Mouse (Mus musculus) intestine, embryonic 16.5 days (tissue): ENCODE data around the gene Trim2. TPM values are rescaled to one million over a fixed set of nuclear protein-coding genes. Genes with fewer than 3 reads are reported as not detected.

Experiments
- ATAC-seq: fragments of 200-750 bp; cut with Nextera tagmentation; 2 replicates; pipeline ENCODE4 v1.8.0; 2017; ENCODE audit warnings: moderate TSS enrichment, moderate library complexity
- H3K27ac ChIP-seq: fragments of 300-500 bp; sonication (generic); 2 replicates; pipeline ENCODE4 v1.5.1; 2014; ENCODE audit warnings: mild to moderate bottlenecking, low read length
- H3K27me3 ChIP-seq: fragments of 300-500 bp; sonication (generic); replicated peaks from 2 replicates; pipeline ENCODE4 v1.6.1; 2014; ENCODE audit warnings: low read length, control low read depth, mixed read lengths; ENCODE audit not compliant: control insufficient read depth, insufficient read depth
- H3K36me3 ChIP-seq: fragments of 300-500 bp; sonication (generic); 2 replicates; pipeline ENCODE4 v1.6.1; 2014; ENCODE audit warnings: low read length, control low read depth; ENCODE audit not compliant: control insufficient read depth, insufficient read depth
- H3K4me1 ChIP-seq: fragments of 300-500 bp; sonication (generic); 2 replicates; pipeline ENCODE4 v1.6.1; 2014; ENCODE audit warnings: low read length, control low read depth, mixed read lengths; ENCODE audit not compliant: control insufficient read depth, insufficient read depth
- H3K4me2 ChIP-seq: fragments of 300-500 bp; sonication (generic); 2 replicates; pipeline ENCODE4 v1.6.1; 2014; ENCODE audit warnings: low read depth, low read length, control low read depth
- H3K4me3 ChIP-seq: fragments of 300-500 bp; sonication (generic); 2 replicates; pipeline ENCODE4 v1.5.1; 2014; ENCODE audit warnings: mild to moderate bottlenecking, low read length
- H3K9ac ChIP-seq: fragments of 300-500 bp; sonication (generic); 2 replicates; pipeline ENCODE4 v1.6.1; 2014; ENCODE audit warnings: low read depth, low read length
- H3K9me3 ChIP-seq: fragments of 300-500 bp; sonication (generic); 2 replicates; pipeline ENCODE4 v1.6.1; 2016; ENCODE audit warnings: low read length, control low read depth; ENCODE audit not compliant: control insufficient read depth
- WGBS: fragments of 180-500 bp; shearing (Covaris S2); extraction: QIAGEN DNeasy Blood & Tissue Kit; methylation state at CpG from one replicate; pipeline ENCODE4 v1.1.7; 2014; 5-methylcytosine and 5-hydroxymethylcytosine counted together
- polyA plus RNA-seq: library from polyadenylated mRNA; unstranded; fragments of >200 nt; fragmentation: Nextera tagmentation; extraction: Ambion mirVana; gene quantifications from 2 replicates; pipeline ENCODE4 v1.2.1, GENCODE M21; 2015

The Trim2 gene
- polyA plus RNA-seq, 1 experiment from 2014 or later: 57.0 TPM

- H3K4me3 ChIP-seq: no peak overlapping the region
- H3K9ac ChIP-seq: no peak overlapping the region
- WGBS: 84% methylated on average over 5 of the region's 5 CpGs
- no peak for ATAC-seq
- H3K36me3 ChIP-seq: peaks cover 3% of the 10 kb centered on the region; the same call in 1 of the 2 replicates
- no peaks in the 10 kb centered on the region for H3K4me1 ChIP-seq
- no peaks in the 10 kb centered on the region for H3K27me3 ChIP-seq
- H3K27ac ChIP-seq: no peak overlapping the region
- H3K9me3 ChIP-seq: no peaks in the 10 kb centered on the region
- no peak overlapping the region for H3K4me2 ChIP-seq
Observed at GRCm38 (mm10) chr3:84166073-84166472, 140.6 kb downstream of the Trim2 start.

DNA sequence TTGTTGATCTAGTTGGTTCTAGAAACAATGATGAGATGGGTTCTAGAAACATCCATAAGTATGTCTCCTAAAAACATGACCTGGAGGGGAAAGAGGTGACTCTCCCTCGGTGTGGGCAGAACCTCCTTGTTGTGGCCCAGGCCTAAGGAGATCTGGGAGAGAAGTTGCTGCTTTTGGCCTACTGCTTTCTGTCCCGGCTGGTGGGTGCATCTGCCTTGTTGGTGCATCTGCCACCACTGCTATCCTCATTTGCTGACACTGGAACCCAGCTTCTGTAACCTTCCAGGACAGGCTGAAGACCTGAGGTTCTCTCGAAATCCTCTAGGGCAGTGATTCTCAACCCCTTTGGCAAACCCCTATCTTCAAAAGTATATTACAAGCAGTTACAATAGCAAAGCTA is 141.3 kb downstream of the Trim2 start:
- no peak overlapping the region for H3K9ac ChIP-seq
- H3K27ac ChIP-seq: no peak overlapping the region
- H3K4me3 ChIP-seq: no peak overlapping the region
- ATAC-seq: no peak
- no peaks in the 10 kb centered on the region for H3K27me3 ChIP-seq
- H3K4me1 ChIP-seq: no peaks in the 10 kb centered on the region
- WGBS: 91% methylated on average over 3 of the region's 3 CpGs
- H3K9me3 ChIP-seq: no peaks in the 10 kb centered on the region
- peaks cover 3% of the 10 kb centered on the region; the same call in 1 of the 2 replicates for H3K36me3 ChIP-seq
- no peak overlapping the region for H3K4me2 ChIP-seq

GRCm38 (mm10) chr3:84157559-84158350 is 148.9 kb downstream of the Trim2 start:
- Histone ChIP-seq H3K9ac (no peak overlapping the region), H3K9me3 (no peaks in the 10 kb centered on the region), H3K4me1 (peaks cover 9% of the 10 kb centered on the region), H3K27me3 (no peaks in the 10 kb centered on the region), H3K4me3 (no peak overlapping the region), H3K36me3 (no peaks in the 10 kb centered on the region), H3K27ac (no peak overlapping the region), H3K4me2 (no peak overlapping the region)
- no peak for ATAC-seq
- WGBS: 85% methylated on average over 4 of the region's 4 CpGs

GRCm38 (mm10) chr3:84157011-84157410 is 149.7 kb downstream of the Trim2 start:
- no peaks in the 10 kb centered on the region for H3K36me3 ChIP-seq
- no peak overlapping the region for H3K4me2 ChIP-seq
- no peak overlapping the region for H3K9ac ChIP-seq
- H3K4me3 ChIP-seq: no peak overlapping the region
- H3K27ac ChIP-seq: no peak overlapping the region
- 52% methylated on average over 4 of the region's 4 CpGs for WGBS
- no peaks in the 10 kb centered on the region for H3K9me3 ChIP-seq
- no peaks in the 10 kb centered on the region for H3K27me3 ChIP-seq
- H3K4me1 ChIP-seq: peaks cover 9% of the 10 kb centered on the region
- ATAC-seq: no peak

GRCm38 (mm10) chr3:84156105-84156504 is 150.6 kb downstream of the Trim2 start:
- ATAC-seq: no peak
- H3K4me3 ChIP-seq: peak overlapping the region; percentile 65; the same call in 1 of the 2 replicates
- H3K4me2 ChIP-seq: peak overlapping the region; percentile 98
- H3K9ac ChIP-seq: no peak overlapping the region
- 41% methylated on average over 6 of the region's 6 CpGs for WGBS
- no peaks in the 10 kb centered on the region for H3K27me3 ChIP-seq
- no peak overlapping the region for H3K27ac ChIP-seq
- peaks cover 9% of the 10 kb centered on the region for H3K4me1 ChIP-seq
- H3K9me3 ChIP-seq: no peaks in the 10 kb centered on the region
- H3K36me3 ChIP-seq: no peaks in the 10 kb centered on the region

GRCm38 (mm10) chr3:84155558-84156006 is 151.1 kb downstream of the Trim2 start, which contains the start of gene Mnd1:
Gene Mnd1, minus strand, starts transcription at chr3:84155786.
- Histone ChIP-seq H3K4me2 (peak within 1 kb of the TSS; percentile 98), H3K36me3 (no peaks in the 10 kb centered on the region), H3K9me3 (no peaks in the 10 kb centered on the region), H3K4me3 (peak within 1 kb of the TSS; percentile 65), H3K9ac (peak within 1 kb of the TSS; percentile 82), H3K27ac (peak within 1 kb of the TSS; percentile 78), H3K4me1 (peaks cover 9% of the 10 kb centered on the region), H3K27me3 (no peaks in the 10 kb centered on the region)
- under 1% methylated on average over 29 of the region's 29 CpGs for WGBS
- peak; percentile 99 for ATAC-seq

GRCm38 (mm10) chr3:84155146-84155545 is 151.5 kb downstream of the Trim2 start:
- H3K4me3 ChIP-seq: peak overlapping the region; percentile 65
- H3K9me3 ChIP-seq: no peaks in the 10 kb centered on the region
- no peaks in the 10 kb centered on the region for H3K36me3 ChIP-seq
- no peaks in the 10 kb centered on the region for H3K27me3 ChIP-seq
- H3K4me2 ChIP-seq: peak overlapping the region; percentile 98
- peak; percentile 68 for ATAC-seq
- under 1% methylated on average over 27 of the region's 27 CpGs for WGBS
- H3K27ac ChIP-seq: peak overlapping the region; percentile 78
- peaks cover 9% of the 10 kb centered on the region for H3K4me1 ChIP-seq
- peak overlapping the region; percentile 82 for H3K9ac ChIP-seq

- H3K9ac ChIP-seq: no peak overlapping the region
- peak overlapping the region; percentile 98 for H3K4me2 ChIP-seq
- no peaks in the 10 kb centered on the region for H3K36me3 ChIP-seq
- no peak for ATAC-seq
- no peak overlapping the region for H3K27ac ChIP-seq
- H3K4me1 ChIP-seq: peaks cover 9% of the 10 kb centered on the region
- H3K27me3 ChIP-seq: no peaks in the 10 kb centered on the region
- 12% methylated on average over 12 of the region's 12 CpGs for WGBS
- peak overlapping the region; percentile 65 for H3K4me3 ChIP-seq
- H3K9me3 ChIP-seq: no peaks in the 10 kb centered on the region
Observed at GRCm38 (mm10) chr3:84154721-84155141, 151.9 kb downstream of the Trim2 start.

- 94% methylated on average over 3 of the region's 3 CpGs for WGBS
- Histone ChIP-seq H3K36me3 (no peaks in the 10 kb centered on the region), H3K4me2 (no peak overlapping the region), H3K9me3 (no peaks in the 10 kb centered on the region), H3K4me3 (no peak overlapping the region), H3K4me1 (peaks cover 6% of the 10 kb centered on the region), H3K27me3 (no peaks in the 10 kb centered on the region), H3K9ac (no peak overlapping the region), H3K27ac (no peak overlapping the region)
- no peak for ATAC-seq
Observed at GRCm38 (mm10) chr3:84149831-84150230, 156.8 kb downstream of the Trim2 start.
